Mouse (Mus musculus) kidney, adult 2 months (tissue): ENCODE results near the gene Elmo1.

Source experiments
- CTCF ChIP-seq: fragments of 200-500 bp; conservative IDR thresholded peaks from 2 replicates; pipeline ENCODE4 v1.5.1; 2011; ENCODE audit warnings: low read depth, mild to moderate bottlenecking, control low read depth, low read length, moderate library complexity, mixed read lengths; ENCODE audit not compliant: insufficient read depth, insufficient read length
- POLR2A ChIP-seq: fragments of 200-500 bp; IDR thresholded peaks from one replicate; pipeline ENCODE4 v1.6.1; 2011; ENCODE audit warnings: low read depth, low read length, control low read depth

- TF ChIP-seq CTCF: no peak
- no peak for TF ChIP-seq POLR2A
Measured at GRCm38 (mm10) chr13:20558376-20558775, 468.0 kb downstream of the Elmo1 start.
